Mouse (Mus musculus) lung, postnatal 4 days (tissue): ENCODE measurements at regions not wholly inside any gene's neighbourhood (a gene's known extent, or its start where the extent isn't known, plus 50 kb on each side); places are given as distances from the start of the nearest gene placed in this dataset.

Source experiments
- DNase-seq, 2 experiments: peaks; one replicate each; pipeline ENCODE4 v3.0.0; 2021

DNA sequence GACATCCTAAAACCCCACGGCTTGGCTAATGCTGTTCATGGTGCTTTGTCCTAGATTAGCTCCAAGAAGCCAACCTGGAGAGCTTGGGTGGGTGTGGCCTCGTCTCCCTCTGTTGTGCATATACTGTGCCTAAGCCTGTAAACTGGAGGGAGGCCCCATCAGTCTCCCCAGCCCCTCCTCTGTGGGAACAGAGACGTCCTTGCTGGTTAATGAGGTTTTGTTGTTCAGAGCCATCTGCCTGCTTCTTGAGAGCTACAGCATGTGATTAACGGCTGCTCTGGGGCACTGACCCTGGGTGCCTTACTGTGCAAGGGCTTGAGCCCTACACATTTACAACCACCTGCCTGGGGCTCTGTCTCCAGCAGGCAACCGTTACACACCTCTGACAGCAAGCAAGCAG is 143.9 kb upstream of the Gm3448 start:
- DNase-seq = no peak

DNA sequence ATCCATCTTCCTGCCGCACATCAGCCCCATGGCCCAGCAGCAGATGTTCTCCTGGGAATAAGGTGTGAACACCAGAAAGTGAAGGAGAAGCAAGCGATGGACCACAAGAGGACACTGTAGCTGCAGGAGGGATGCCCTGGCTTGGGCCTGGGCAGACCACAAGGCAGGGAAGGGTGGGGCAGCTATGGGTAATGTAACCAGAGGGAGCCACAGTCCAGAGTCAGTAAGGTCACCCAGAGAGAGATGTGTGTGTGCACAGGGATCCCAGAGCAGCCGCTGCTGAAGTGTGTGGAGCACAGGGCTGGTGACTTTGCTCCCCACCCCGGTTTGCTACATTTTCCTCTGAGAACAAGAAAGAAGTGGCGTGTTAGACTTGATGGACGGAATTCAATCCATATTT is 142.5 kb upstream of the Gm3448 start:
- no peak for DNase-seq

DNA sequence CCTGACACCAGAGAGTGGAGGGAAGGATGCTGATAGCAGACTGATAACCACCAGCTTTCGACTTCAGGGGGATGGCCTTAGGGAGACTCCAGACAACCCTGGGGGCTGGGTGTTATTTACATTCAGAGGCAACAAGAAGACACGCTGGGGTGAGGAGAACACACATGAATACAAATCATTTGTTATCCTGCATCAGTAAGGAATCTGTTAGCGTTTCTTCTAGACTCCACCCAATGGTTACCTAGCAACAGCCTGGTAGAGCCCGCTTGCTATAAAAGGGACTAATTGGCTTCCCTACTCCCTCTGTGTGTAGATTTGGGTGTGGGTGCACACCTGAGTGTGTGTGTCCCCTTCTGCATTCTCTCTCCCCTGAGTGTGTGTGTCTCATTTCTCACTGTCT is 140.8 kb upstream of the Gm3448 start:
- DNase-seq = no peak

DNA sequence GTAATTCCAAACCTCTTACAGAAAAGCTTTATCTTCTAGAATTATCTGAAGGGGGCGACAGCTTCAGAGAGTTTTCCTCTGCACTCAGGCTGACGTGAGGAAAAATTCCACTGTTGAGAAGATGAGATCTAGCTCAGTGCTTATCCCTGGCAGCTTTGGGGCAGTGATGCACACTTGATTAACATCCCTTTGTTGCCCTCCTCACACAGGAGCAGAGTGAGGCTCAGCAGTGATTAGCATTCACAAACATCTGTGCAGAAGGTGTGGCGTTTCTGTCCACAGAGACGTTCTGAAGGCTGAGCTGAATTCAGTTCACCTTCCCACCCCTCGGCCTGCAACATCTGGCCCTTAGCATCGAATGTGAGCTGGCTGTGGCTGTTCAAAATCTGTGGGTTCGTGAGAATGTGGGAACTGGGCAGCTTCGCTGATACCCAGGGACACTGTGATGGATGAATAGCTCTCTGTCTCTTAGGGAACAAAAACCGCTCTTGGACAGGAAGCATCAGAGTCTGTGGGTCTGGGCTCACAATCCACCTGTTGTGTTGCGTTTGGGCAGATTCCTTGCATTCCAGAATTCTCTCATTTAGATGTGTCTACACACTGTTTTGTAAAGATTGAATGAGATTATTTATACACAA is 139.0 kb upstream of the Gm3448 start:
- DNase-seq = no peak

DNA sequence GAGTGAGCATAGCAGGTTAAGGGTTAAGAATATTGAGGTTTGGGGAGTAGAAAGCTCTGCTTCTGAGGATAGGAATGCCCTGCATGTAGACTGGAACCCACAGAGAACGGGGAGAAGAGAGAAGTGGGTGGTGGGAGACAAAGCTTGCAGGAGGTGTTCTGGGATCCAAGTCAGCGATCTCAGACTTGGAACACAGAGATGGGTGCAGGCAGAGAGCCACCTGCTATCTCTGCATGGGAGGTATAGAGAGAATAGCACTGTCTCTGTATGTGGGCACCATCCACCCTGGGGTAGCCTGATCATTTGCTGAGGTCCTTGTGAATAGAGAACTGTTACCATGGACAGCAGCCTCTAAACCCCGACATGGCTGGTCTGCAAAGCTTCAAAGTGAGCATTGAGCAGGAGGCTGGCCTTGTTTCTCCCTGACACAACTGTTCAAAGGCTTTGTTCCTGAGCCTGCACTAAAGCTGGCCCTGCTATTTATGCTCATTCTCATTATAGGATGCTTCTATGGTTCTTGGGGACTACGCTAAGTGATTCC is 138.1 kb upstream of the Gm3448 start:
- no peak for DNase-seq

DNA sequence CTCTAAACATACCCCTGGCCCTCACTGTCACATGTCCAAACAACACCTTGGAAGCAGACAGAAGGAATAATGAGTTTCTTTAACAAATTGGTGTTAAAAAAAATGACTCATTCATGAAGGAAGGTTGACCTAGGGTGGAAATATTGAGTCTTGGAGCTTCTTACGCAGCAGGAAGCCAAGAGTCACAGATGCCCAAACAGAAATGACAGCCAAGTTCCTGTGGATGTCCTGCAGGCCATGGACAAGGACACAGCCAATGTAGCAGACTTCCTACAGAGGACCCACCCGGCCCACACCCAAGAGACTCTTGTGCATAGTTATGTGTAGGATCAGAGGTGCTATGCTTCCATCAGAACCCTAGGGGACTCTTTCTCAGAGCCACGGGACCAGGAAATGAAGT is 136.1 kb upstream of the Gm3448 start:
- DNase-seq = peak; percentile 26 to 63

DNA sequence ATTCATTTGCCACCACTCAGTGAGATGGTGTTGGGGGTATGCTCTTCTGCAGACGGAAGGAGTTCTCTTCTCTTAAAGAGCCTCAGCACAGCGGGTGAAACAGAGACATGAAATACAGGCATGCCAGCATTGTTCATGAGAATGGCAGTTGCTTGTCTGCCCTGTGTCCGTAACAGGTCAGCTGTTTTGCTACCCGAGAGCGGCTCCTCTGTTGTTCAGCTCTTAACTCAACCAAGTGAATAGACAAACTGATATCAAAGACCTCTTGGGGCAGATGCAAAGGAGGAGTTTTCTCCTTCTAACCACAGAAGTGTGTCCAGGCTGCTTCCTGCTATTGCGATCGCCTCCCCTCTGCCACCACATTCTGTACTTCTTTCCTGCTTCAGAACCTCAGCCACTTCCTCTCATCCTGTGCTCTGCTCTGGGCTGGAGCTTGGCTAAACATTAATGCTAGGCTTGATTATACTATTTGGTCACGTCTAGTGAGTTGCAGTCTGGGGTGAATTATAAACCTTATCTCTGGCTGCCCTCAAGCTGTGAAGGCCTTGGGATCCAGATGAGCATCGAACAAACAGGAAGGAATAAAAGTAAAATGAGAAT is 133.1 kb upstream of the Gm3448 start:
- no peak for DNase-seq

DNA sequence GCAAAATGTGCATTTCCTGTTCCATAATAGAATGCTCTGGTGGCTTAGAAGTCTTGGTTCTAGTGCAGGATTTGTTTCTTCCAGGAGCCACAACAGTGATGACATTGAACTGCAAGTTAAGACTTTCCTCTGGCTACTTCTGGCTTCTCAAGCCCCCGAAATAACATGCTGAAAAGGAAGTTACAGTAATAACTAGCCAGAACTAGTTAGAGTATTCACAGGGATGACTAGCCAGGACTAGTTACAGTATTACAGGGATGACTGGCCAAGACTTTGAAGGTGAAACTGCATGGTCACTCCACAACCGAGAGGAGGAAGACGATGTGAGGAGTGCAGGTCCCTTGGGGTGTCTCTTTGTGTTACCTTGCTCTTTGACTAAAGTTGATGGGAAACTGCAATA is 126.6 kb upstream of the Gm3448 start:
- DNase-seq = no peak

DNA sequence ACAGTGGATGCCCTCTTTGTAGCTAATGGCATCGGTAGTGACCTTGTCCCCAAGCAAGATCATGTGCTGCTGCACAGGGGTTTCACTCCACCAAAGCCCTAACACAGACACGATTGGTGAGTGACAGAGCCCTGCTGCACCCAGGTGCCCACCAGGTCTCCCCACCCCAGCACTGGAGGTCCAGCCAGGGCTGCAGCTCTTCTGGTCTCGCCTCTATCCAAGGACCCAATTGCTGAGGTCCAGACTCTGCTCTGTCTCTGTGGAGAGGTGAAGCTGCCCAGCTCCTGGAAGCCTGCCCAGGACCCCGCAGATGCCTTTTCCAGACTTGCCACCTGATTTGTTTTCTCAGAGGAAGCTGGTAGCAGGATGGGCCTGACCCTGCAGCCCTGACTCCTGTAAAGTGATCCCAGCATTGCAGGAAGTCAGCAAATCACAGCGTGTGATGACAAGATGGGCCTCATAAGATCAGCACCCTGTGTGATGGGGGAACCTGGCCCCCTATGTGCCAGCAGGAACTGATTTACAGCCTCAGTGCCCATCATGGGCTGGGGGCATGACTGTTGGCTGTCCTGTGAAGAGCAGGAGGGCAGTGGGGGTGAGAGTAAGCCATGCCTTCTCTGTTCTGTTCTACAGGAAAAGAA is 116.5 kb upstream of the Gm3448 start:
- no peak for DNase-seq

DNA sequence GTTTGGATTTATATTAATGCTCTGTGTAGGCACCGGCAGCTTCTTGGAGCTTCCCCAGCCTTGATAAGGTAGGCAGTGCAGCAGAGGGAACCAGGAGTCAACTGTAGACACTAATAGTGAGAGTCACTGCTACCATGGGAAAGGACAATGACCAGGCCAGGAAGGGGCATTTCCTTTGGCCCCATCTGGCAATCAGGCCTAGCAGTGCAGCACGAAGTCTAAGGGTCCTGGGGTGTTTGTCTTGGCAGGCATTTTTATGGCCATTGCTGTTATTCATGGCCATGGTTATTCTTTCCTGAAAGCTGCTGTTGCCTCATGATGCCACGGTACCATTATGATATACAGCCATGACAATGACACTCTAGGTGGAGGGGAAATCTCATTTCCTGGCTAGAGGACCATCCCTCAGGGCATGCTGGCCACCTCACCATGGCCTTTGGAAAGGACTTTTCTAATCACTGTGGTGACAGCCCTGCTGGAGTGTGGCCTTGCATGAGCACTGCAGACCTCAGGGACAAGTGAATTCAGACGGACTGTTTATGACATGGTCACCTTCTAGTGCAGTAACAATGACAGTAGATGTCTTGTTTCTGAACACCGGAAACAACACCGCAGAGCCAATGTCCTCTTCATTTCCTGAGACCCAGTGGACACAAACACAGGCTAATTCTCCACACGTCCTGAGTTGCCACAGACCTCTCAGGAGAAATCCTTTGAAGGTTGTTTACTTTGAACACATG is 111.8 kb upstream of the Gm3448 start:
- DNase-seq = peak; percentile 20 to 60

DNA sequence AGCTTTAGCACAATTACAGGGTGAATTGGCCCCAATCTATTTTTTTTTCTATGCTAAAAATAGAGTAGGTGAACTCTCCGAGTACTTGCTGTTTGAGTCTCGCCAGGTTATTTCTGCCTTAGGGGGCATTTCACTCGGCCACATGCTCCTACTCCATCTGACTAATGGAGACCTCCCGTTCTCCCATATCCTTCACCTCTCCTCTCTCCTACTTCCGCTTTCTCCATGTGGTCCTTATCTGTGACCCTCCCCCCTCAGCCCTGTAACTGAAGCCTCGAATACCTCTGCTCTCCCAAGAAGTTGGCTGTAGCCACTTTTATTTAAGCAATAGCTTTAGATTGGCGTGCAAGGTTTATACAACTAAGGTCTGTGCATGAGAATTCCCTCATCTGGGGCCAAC is 111.1 kb upstream of the Gm3448 start:
- DNase-seq = no peak

DNA sequence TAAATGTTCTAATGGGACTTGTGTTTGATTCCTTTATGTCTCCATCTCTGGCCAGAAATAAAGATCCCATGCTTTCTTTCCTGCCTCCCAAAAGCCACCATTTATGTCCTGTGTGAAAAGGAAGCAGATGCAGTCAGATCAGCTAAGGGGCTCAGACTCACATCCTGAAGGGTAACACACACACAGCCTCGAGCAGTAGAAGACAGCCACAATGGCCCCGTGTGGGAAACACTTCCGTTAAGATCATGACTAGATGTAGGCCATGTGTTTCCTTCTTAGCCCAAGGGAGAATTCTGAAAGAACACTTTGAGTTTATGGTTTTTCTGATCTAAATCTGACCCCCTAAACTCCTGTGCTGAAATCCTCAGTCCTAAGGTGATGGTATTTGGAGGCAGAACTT is 110.4 kb upstream of the Gm3448 start:
- no peak for DNase-seq

DNA sequence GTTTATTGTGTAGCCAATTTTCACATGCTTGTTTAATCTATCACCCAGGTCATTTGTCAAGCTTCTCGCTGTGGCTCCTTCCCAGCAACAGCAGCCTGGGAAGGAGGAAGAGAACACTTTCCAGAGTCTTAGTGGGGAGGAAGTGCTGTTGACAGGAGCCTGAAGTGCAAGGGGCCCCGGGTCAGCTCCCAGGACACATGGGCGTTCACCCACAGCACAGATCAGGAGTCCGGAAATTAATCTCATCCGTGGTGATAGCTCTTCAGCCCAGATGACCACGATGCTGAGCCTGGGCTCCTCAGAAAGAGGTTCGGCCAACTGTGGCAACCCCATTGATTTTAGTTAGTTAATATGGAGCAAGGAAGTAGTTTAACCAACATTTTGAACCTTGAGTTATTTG is 105.3 kb upstream of the Gm3448 start:
- peak in 1 of 2 experiments; percentile 32 for DNase-seq

DNA sequence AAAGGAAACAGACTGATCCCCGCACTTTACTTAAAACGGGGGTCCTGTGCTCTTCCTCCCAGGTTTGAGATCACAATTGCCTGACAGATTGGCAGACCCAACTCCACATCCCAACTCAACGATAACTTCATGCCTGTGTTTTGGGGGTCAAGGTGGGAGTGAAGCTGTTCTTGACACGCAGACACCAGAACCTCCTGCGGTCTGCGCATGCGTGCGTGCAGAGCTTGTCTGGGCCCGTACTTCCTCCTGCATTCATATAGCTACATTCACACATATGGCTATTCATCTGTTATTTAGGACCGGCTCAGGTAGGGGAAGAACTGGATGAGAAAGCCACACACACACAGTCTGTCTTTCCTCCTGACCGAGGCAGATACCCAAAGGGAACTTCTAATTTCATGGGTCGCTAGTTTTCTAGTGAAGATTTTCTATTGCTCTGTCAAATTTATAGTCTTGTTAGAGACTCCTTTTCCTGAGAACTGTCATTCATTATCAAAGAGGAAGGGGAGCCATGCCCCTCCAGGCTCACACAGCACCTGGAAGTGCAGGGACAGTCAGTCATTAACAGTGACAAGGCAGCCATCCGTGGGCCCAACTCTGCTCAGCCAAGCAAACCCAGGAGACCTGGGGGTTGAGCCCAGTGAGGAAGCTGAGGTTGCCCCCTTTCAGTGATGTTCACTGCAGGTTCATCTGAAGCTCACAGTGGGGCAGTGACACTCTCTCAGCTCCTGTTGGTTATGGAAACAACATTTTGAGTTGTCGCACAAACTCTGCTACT is 104.0 kb upstream of the Gm3448 start:
- no peak for DNase-seq

DNA sequence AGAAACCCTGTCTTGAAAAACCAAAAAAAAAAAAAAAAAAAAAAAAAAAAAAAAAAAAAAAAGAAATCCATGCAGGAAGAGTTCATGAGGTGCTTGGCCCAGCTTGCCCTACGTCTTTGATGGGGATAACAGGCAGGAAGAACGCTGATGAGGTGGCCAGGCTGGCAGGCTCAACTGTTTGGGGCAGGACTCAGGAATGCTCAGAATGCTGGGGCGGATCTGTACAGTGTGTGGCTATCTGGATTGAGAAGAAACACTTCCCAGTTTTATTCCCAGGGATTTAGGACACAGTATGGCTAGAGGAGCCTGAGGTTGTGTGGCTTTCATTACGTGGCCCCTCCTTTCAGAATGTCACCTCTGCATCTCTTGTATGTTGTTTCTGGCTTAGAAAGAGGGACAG is 99.1 kb upstream of the Gm3448 start:
- peak in 1 of 2 experiments; percentile 58 for DNase-seq
